Mouse (Mus musculus) forebrain, embryonic 16.5 days (tissue): ENCODE measurements at regions not wholly inside any gene's neighbourhood (a gene's known extent, or its start where the extent isn't known, plus 50 kb on each side); places are given as distances from the start of the nearest gene placed in this dataset.

ENCODE experiments used
- ATAC-seq: fragments of 200-750 bp; cut with Nextera tagmentation; 2 replicates; pipeline ENCODE4 v1.8.0; 2017; ENCODE audit warnings: mild to moderate bottlenecking, moderate library complexity
- H3K27ac ChIP-seq: fragments of 300-500 bp; sonication (generic); 2 replicates; pipeline ENCODE4 v1.5.1; 2014; ENCODE audit warnings: low read length, control low read depth
- H3K27me3 ChIP-seq: fragments of 300-500 bp; sonication (generic); replicated peaks from 2 replicates; pipeline ENCODE4 v1.6.1; 2014; ENCODE audit warnings: low read length; ENCODE audit not compliant: control insufficient read depth, insufficient read depth
- H3K36me3 ChIP-seq: fragments of 300-500 bp; sonication (generic); 2 replicates; pipeline ENCODE4 v1.6.1; 2014; ENCODE audit not compliant: control insufficient read depth, insufficient read depth
- H3K4me1 ChIP-seq: fragments of 300-500 bp; sonication (generic); replicated peaks from 2 replicates; pipeline ENCODE4 v1.6.1; 2014; ENCODE audit warnings: low read length; ENCODE audit not compliant: control insufficient read depth, insufficient read depth
- H3K4me2 ChIP-seq: fragments of 300-500 bp; sonication (generic); 2 replicates; pipeline ENCODE4 v1.6.1; 2014; ENCODE audit warnings: mild to moderate bottlenecking, low read length, control low read depth
- H3K4me3 ChIP-seq: fragments of 300-500 bp; sonication (generic); replicated peaks from 2 replicates; pipeline ENCODE4 v1.5.1; 2014; ENCODE audit warnings: mild to moderate bottlenecking, low read length, control low read depth
- H3K9ac ChIP-seq: fragments of 300-500 bp; sonication (generic); replicated peaks from 2 replicates; pipeline ENCODE4 v1.6.1; 2014; ENCODE audit warnings: low read depth, low read length, control low read depth
- H3K9me3 ChIP-seq: fragments of 300-500 bp; sonication (generic); 2 replicates; pipeline ENCODE4 v1.6.1; 2016; ENCODE audit warnings: low read length; ENCODE audit not compliant: control insufficient read depth
- WGBS: fragments of 180-500 bp; shearing (Covaris S2); extraction: QIAGEN DNeasy Blood & Tissue Kit; methylation state at CpG from one replicate; pipeline ENCODE4 v1.1.7; 2014; 5-methylcytosine and 5-hydroxymethylcytosine counted together

DNA sequence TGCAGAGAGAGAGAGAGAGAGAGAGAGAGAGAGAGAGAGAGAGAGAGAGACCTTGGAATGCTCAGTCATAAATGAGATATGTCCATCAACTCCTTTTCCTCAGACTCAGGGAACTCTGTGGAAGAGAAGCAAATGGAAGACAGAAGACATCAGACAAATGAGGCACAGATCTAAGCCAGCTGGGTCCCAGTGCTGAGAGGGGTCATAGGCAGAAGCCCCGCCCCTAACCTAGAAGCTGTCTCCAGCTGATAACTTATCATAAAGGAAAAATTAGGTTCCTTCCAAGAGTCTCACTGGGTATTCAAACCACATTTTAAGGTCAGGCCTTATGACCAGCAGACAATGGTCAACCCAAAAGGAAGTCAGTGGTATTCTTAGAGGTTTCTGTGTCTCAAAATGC, 106.1 kb upstream of the Selenok start:
- WGBS: 100% methylated on average over 1 of the region's 1 CpGs
- no peak for ATAC-seq
- Histone ChIP-seq H3K27me3 (no peaks in the 10 kb centered on the region), H3K9ac (no peak overlapping the region), H3K9me3 (no peaks in the 10 kb centered on the region), H3K27ac (no peak overlapping the region), H3K4me3 (no peak overlapping the region), H3K4me1 (no peaks in the 10 kb centered on the region), H3K4me2 (no peak overlapping the region), H3K36me3 (no peaks in the 10 kb centered on the region)

DNA sequence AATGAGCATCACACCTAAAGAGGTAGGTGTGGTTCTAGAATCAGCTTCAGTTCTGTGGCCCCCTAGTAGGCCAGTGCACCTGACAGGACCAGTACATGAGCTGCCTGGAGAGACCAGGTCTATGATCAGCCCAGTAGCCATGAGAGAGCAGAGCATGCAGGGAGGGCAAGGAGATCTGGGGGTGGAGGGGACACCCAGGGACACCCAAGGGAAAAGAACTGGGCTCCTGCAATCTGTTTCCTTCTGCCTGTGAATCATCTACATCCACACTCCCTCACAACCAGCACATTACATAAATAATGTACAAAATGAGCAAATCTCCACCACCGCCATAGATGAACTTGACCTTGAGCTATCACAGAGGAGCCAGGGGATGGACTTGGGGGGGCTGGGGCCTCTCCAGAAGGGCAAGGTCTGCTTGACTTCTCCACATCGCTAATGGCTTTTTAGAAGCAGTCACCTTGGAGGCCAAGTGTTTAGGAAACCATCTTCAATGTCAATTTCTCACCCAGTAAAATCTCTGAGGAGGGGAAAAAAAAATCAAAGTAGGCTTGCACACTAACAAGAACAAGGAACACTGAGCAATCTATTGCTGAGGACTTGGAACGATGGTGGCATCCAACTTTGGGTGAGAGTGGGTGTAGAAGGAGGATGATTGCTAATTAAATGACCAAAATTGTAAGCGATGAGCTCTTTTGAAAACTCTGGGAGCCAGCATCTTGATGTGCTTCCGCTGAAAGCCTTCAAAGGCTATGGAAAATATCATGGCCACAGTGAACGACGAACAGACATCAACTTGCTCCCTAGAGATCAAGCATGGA, 101.4 kb upstream of the Selenok start:
- Histone ChIP-seq H3K27me3 (no peaks in the 10 kb centered on the region), H3K4me3 (no peak overlapping the region), H3K9ac (no peak overlapping the region), H3K36me3 (no peaks in the 10 kb centered on the region), H3K4me2 (no peak overlapping the region), H3K4me1 (no peaks in the 10 kb centered on the region), H3K9me3 (no peaks in the 10 kb centered on the region), H3K27ac (no peak overlapping the region)
- ATAC-seq: no peak
- WGBS: 92% methylated on average over 7 of the region's 7 CpGs

DNA sequence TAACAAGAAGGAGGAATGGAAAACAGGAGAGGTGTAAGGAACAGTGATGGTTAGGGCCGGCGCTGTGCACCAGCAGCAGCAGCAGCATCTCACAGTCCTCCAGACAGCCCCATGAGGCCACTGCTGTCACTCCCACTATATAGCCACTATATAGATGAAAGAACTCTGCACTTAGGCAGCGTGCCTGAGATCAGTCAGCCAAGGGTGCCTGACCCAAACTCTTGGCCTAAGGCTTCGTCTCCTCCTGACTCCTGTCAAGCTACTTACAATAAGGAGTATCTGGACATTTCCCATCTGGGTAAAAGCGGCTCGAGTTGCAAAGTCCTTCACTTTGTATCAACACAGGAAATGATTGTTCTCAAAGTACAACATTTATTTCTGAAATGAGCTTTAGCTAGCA, 100.8 kb upstream of the Selenok start:
- no peak overlapping the region for H3K27ac ChIP-seq
- no peaks in the 10 kb centered on the region for H3K27me3 ChIP-seq
- no peak overlapping the region for H3K9ac ChIP-seq
- no peaks in the 10 kb centered on the region for H3K36me3 ChIP-seq
- H3K4me2 ChIP-seq: no peak overlapping the region
- WGBS: 88% methylated on average over 6 of the region's 6 CpGs
- H3K4me1 ChIP-seq: no peaks in the 10 kb centered on the region
- no peaks in the 10 kb centered on the region for H3K9me3 ChIP-seq
- ATAC-seq: no peak
- H3K4me3 ChIP-seq: no peak overlapping the region

DNA sequence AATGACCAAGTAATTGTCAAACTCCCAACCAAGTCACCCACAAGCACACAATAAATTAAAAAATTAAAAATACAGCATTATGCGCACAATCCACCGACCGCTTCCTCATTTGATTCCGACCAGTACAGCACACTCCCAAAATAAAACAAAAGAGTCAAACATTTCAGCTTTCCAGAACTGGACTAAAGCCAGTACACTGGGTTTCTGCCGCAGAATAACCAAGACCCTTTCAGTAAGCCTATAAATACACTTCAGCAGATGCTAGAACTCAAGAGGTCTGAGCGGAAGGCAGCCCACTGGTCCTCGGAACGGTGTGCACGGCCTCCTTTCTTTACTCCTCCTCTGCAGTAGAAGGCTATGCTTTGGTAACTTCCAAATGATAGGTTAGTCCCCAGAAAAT, 98.2 kb upstream of the Selenok start:
- H3K4me1 ChIP-seq: no peaks in the 10 kb centered on the region
- no peak overlapping the region for H3K27ac ChIP-seq
- H3K27me3 ChIP-seq: no peaks in the 10 kb centered on the region
- H3K9ac ChIP-seq: no peak overlapping the region
- no peak overlapping the region for H3K4me3 ChIP-seq
- no peak overlapping the region for H3K4me2 ChIP-seq
- H3K36me3 ChIP-seq: no peaks in the 10 kb centered on the region
- no peaks in the 10 kb centered on the region for H3K9me3 ChIP-seq
- 79% methylated on average over 9 of the region's 9 CpGs for WGBS
- no peak for ATAC-seq

DNA sequence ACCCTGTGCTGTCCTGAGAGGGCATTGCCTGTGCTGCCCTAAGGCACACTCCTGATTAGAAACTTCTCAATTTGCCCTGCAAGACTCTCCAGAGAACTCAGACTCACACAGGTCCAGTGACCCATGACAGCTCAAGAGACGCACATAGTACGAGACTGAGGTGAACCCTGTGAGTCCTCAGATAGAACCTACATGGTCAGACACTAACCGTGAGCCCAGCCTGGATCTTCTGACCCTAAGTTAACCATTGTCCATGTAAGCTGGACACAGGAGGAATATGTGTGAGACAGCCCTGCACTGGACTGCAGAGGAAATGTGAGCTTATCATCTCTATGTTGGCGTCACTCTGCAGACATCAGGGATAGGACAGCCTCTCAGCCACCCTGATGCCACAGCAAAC, 91.4 kb upstream of the Selenok start:
- Histone ChIP-seq H3K4me2 (no peak overlapping the region), H3K9ac (no peak overlapping the region), H3K4me3 (no peak overlapping the region), H3K27ac (no peak overlapping the region), H3K9me3 (no peaks in the 10 kb centered on the region), H3K27me3 (no peaks in the 10 kb centered on the region), H3K36me3 (no peaks in the 10 kb centered on the region), H3K4me1 (no peaks in the 10 kb centered on the region)
- 91% methylated on average over 4 of the region's 4 CpGs for WGBS
- ATAC-seq: no peak

DNA sequence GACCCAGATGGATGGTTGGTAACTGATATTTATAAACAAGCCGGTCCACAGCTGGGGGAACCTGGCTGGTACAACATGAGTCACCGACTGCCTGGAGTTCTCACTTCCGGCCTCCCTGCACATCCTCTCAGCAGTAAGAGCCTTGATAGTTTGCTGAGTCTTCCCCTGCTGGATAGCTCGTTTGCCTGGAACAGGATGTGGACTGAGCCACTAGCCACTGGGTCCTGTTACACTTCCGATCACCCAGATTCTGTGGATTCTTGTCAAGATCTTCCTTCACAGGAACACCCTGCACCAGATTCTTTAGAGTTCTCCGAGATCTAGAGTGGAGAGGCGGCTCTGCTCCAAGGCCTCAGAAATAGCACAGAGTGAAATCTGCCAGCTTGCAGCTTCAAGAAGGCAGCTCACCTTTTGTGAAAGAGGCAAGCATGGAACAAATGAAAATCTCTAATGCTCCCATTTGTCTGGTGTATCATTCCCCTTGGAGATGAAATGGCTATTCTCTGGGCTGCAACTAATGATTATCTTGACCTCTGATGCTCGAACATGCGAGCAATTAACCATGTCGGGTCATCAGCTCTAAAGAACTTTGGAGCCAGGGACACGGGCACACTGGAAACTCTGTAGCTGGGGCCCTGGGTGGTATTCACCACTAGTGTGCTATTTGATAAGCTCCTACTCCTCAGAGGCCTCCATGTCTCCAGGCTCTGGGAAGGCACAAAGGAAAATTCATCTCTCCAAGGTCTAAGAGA, 90.3 kb upstream of the Selenok start:
- no peak overlapping the region for H3K4me3 ChIP-seq
- no peak overlapping the region for H3K4me2 ChIP-seq
- H3K27me3 ChIP-seq: no peaks in the 10 kb centered on the region
- H3K4me1 ChIP-seq: peaks cover 2% of the 10 kb centered on the region; the same call in 1 of the 2 replicates
- H3K36me3 ChIP-seq: no peaks in the 10 kb centered on the region
- H3K27ac ChIP-seq: no peak overlapping the region
- no peak overlapping the region for H3K9ac ChIP-seq
- H3K9me3 ChIP-seq: no peaks in the 10 kb centered on the region
- ATAC-seq: no peak
- WGBS: 79% methylated on average over 11 of the region's 11 CpGs

DNA sequence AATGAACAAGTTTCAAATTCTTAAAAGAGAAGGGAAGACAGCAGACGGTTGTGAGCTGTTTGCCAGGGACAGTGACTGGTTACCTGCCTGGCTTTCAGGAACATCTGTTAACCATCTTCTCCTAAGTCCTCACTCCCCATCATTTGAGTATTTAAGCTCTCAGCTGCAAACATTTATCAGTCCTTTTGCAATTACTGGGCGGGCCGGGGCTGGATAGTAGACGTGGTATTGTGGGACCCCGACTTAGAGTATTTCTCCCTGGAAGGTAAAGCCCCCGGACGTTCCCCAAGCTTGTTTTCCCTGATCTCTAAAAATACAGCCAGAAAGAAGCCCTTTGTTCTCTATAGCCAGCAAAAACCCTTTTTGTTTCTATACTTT, 89.7 kb upstream of the Selenok start:
- Histone ChIP-seq H3K27me3 (no peaks in the 10 kb centered on the region), H3K9ac (no peak overlapping the region), H3K27ac (no peak overlapping the region), H3K9me3 (no peaks in the 10 kb centered on the region), H3K4me3 (no peak overlapping the region), H3K4me2 (no peak overlapping the region), H3K36me3 (no peaks in the 10 kb centered on the region), H3K4me1 (peaks cover 2% of the 10 kb centered on the region; the same call in 1 of the 2 replicates)
- WGBS: 85% methylated on average over 7 of the region's 7 CpGs
- no peak for ATAC-seq

DNA sequence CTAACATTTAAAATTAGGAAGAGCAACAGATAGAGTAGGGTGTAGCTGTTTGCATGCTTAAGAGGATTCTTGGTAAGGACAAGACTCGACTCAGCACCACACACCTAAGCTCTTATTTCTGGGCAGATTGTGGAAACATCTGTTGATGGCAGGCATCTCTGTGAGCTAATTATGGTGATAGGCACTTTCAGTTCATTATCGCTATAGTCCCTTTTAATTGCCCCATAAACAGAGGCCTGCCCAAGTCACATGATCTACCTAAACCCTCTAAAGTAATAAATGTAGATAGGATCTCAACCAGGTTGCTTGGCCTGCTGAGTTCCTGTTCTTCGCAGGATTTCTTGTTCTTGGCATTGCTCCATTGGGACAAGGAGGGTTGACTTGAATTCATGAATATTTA, 88.8 kb upstream of the Selenok start:
- ATAC-seq: no peak
- no peak overlapping the region for H3K4me2 ChIP-seq
- H3K4me1 ChIP-seq: peaks cover 2% of the 10 kb centered on the region; the same call in 1 of the 2 replicates
- no peaks in the 10 kb centered on the region for H3K36me3 ChIP-seq
- no peaks in the 10 kb centered on the region for H3K27me3 ChIP-seq
- H3K9me3 ChIP-seq: no peaks in the 10 kb centered on the region
- WGBS: 73% methylated on average over 3 of the region's 3 CpGs
- H3K4me3 ChIP-seq: no peak overlapping the region
- no peak overlapping the region for H3K9ac ChIP-seq
- H3K27ac ChIP-seq: no peak overlapping the region

DNA sequence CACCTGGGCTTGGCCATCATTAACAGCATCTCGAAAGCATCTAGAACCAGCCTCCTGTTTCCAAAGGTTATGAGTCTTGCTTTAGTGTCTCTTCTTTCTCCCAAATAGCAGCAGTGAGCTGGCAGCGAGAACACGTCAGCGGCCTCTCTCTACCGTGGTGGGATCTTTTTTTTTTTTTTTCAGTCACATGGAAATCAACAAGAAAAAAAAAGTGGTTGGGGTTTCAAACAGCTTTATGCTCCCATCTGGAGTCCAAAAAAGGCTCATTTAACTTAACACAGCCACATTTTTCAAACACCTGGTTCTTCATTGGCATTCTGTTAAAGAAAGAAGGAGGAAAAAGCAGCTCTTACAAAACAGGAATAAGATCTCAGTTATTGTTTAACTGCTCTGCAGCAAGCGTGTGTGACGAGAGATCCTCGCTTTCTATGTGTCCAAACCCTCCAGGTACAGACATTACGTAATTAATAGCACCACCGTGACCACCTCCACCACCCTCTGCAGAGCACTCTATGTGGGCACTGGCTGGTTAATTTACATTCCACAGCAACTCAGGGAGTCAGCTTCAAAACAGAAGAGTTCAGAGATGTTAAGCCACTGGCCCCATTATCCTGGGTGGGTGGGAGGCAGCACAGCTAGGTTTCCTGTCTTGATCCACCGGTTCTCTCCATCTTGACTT, 85.3 kb upstream of the Selenok start:
- no peak overlapping the region for H3K4me3 ChIP-seq
- WGBS: 70% methylated on average over 11 of the region's 11 CpGs
- no peak overlapping the region for H3K27ac ChIP-seq
- no peaks in the 10 kb centered on the region for H3K9me3 ChIP-seq
- ATAC-seq: no peak
- no peaks in the 10 kb centered on the region for H3K36me3 ChIP-seq
- H3K27me3 ChIP-seq: no peaks in the 10 kb centered on the region
- no peak overlapping the region for H3K9ac ChIP-seq
- H3K4me2 ChIP-seq: no peak overlapping the region
- H3K4me1 ChIP-seq: peaks cover 2% of the 10 kb centered on the region; the same call in 1 of the 2 replicates
